Mouse (Mus musculus) liver, adult 2 months (tissue): ENCODE results near the gene Cdhr4.

Experiments
- CTCF ChIP-seq: fragments of 200-500 bp; IDR thresholded peaks from 2 replicates; pipeline ENCODE4 v1.5.1; 2011; ENCODE audit warnings: low read depth, low read length, control low read depth
- POLR2A ChIP-seq: fragments of 200-500 bp; IDR thresholded peaks from 2 replicates; pipeline ENCODE4 v1.6.1; 2011; ENCODE audit warnings: low read length, control low read depth; ENCODE audit not compliant: insufficient read depth; ENCODE audit errors: extremely low read depth

- peak; percentile 98 for TF ChIP-seq CTCF
- TF ChIP-seq POLR2A = no peak
These were observed 28.6 kb upstream of the Cdhr4 start for GRCm38 (mm10) chr9:107963700-107964099.
